Mouse (Mus musculus): ENCODE measurements around the gene Ints1.

DNA sequence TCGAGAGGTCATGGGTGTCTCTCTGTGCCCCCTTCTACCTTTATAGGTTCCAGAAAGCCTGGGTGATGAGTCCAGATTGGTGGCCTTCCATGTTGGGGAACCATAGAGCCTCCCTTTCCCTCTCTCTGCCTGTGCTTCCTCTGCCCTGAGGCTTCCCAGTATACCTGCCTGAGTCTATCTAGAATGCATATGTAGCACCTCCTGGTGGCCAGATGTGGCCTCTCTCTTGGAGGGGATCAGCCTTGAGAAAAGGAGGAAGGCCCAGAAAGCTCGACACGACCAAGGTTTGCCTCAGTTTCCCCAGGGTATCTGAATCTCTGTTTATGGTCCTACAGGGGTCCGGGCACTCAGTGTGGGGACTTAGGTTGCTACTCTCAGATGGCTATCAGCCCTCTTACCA lies 43.3 kb upstream of the Ints1 start:
- TF ChIP-seq CTCF (IDR thresholded peaks at IDR 0.05; ENCODE audit: borderline replicate concordance, extremely low read depth, insufficient read depth, insufficient read length) = peak; percentile 64; the same call in 1 of the 2 replicates
- no peak for TF ChIP-seq POLR2A (IDR thresholded peaks at IDR 0.05; ENCODE audit: borderline replicate concordance, extremely low read depth, insufficient read depth, insufficient read length, poor library complexity, severe bottlenecking)

Data from brain, embryonic 14.5 days (tissue).